Mouse (Mus musculus) adrenal gland, postnatal 4 days (tissue): ENCODE results near the gene Pgm1. TPM values are rescaled to one million over a fixed set of nuclear protein-coding genes. Genes with fewer than 3 reads are reported as not detected.

ENCODE experiments used
- DNase-seq, 2 experiments: peaks; one replicate each; pipeline ENCODE4 v3.0.0; 2021 to 2022; ENCODE audit warnings: low spot score in 2 of 2, mixed read lengths in 2 of 2
- long read RNA-seq, 2 experiments: library from polyadenylated mRNA; stranded (forward); transcript quantifications; one replicate each; pipeline ENCODE4 v2.0.0; 2021
- total RNA-seq, 2 experiments: library from RNA; stranded (reverse); gene quantifications; 2 replicates each; pipeline ENCODE4 v1.2.3; 2021

The Pgm1 gene
- 10 to 100 TPM; 86.5 to 99.5 TPM for total RNA-seq
- long read RNA-seq, experiment 1, transcript Pgm1-201 (11 exons, 2,371 nt), result major isoform, 86 of 107 reads
- long read RNA-seq, experiment 1, partial matches to known transcripts, result 15 of 107 reads
- long read RNA-seq, experiment 1, other reads (novel, unspliced or antisense), result 6 of 107 reads
- long read RNA-seq, experiment 2, transcript Pgm1-201 (11 exons, 2,371 nt), result major isoform, 176 of 217 reads
- long read RNA-seq, experiment 2, partial matches to known transcripts, result 24 of 217 reads
- long read RNA-seq, experiment 2, other reads (novel, unspliced or antisense), result 17 of 217 reads

DNA sequence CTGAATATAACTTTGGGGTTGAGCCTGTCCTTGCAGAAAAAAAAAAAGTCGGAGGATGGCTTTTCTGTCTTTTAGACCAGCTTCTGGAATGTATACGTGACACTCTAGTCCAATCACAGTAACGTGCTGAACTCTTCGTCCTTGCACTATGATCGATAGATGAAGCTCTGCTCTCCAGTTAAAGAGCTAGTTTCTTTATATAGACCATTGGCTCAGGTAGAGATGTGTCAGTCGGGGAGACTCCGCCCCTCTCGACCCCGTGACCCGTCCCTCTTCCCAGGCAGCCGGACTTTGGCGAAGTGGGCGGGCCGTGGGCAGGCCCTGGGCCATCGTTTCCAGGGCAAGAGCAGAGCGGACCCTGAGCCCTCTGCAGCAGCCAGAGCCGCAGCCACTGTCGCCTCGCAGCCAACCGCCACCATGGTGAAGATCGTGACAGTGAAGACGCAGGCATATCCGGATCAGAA lies at the start of gene Pgm1:
Gene Pgm1 (plus strand): TSS at position 266 of the 464 bp plus-strand sequence.
- peak in 1 of 2 experiments; percentile 73 for DNase-seq

DNA sequence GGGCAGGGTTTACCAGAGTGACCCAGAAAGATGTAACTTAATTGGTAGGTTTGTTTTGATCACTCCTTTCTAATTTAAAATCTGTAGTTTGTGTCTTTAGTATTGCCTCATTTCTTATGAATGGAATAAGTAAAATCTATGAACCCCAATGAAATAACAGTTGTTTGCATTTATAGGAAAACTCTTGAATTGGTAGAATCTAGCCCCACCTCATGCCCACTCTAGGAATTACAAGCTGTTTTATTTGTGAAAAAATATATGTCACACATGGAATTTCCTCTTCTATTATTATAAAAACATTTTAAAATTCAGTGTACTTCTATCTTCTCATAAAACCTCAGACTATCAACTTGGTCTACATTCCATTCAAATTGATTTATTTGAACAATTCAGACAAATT lies 47.3 kb upstream of the Pgm1 start:
- DNase-seq, result no peak

DNA sequence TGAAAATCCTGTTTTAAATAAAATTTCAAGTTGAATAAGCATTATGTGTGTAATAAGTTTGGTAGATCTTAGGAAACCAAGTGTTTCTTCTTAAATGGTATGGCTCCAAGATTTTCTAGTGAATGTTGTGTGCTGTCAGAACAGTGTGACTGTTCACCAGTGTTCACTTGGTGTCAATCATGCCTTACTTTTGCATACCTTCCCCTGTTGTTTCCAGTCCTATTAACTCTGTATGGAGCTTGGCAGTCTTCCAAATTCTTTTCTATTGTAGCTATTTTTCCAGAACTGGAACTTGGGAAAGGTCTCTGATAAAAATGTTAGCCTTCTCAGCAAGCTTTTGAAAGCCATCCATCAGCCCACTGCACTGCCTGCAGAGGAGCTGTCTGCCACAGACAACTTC lies 46.8 kb upstream of the Pgm1 start:
- no peak for DNase-seq

DNA sequence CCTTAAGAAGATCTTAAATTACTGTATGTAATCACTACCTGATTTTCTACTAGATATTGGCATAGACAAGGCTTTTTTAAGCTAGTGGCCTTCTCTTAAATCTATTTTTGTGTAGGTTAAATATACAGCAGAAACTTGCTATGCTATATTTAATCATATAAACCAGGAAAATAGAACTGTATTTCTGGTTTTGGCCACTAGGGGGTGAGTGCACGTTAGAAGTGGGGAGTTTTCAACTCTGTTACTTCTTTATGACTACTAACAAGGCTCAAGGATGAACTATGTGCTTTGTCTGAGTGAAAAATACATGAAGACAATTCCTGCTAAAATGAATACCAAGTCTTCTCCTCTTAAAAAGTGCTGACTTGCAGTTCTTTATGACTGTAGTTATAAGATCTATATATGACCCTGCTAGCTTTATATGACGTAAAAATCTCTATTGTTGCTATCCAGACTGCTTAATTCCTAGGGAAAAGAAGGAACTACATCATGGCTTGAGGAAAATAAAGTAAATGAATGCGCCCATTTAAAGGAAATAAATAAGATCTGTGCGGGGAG lies 15.2 kb upstream of the Pgm1 start:
- no peak for DNase-seq

DNA sequence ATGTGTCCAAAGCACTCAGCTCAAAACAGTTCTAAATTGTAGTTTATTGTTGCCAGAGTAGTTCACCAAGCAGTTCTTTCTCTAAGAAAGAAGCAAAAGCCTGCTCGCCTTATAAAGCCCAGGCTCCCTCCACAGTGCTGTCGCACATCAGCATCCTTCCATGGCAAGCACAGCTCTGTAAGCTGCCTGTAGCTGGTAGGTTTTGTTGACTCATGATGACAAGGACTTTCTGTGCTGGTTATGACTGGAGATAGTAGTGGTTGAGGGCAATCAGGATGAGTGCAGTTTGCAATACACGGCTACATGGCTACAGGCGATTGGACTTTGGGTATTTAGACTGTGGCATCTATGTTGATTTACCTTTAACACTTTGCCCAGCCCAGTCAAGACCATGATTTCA lies 2.8 kb upstream of the Pgm1 start:
- no peak for DNase-seq

DNA sequence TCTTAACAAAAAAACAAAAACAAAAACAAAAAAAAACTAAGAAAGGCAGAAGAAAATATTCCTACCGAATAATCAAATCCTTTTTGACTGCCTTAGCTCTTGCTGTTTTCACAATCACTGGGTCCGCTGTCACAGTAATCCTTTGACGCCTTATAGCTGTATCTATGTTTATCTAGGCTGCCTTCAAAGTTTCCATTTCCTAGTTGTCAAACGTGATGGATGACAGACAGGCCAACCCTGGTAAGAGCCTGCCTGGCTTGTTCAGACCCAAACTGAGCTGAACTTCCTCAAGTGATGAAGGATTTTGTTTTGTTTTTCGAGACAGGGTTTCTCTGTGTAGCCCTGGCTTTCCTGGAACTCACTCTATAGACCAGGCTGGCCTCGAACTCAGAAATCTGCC lies 693 bp upstream of the Pgm1 start:
- no peak for DNase-seq

DNA sequence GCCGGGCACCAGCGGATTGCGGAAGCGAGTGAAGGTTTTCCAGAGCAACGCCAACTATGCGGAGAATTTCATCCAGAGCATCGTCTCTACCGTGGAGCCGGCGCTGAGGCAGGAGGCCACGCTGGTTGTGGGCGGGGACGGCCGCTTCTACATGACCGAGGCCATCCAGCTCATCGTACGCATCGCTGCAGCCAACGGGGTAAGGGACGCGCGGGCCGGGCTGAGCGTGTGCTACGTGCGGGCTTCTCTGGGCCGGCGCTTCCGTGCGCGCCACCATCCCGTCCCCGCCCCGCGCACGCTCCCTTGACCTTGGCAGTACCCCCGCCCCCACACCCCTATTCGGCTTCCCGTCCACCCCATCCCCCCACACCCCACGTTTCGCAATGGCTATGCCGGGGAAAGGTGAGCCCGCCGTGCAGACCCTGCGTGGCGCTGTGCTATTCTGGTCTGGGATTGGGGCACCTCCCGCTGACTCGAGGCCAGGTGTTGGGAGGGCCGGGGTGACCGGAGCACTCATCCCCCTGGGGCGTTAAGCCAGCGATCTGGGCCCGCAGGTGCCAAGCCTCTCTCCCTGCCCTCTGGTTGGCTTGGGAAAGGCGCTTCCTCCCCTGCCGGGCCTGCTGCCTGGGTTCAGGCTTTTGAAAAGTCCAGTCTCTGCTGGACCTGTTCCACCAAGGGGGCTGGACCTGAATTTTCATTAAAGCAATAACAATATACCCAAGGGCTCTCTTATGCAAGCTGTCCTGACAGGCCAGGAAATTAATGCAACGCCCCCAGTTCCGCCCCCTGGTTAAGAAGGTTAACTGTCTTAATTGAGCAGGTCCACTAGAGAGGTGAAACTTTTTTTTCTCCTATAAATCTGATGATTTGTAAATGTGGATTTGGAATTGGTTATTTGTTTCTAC lies 651 bp downstream of the Pgm1 start, which contains the start of gene Itgb3bp:
Gene Itgb3bp (minus strand): TSS at position 201 of the 905 bp plus-strand sequence.
- DNase-seq, result peak; percentile 43 to 66

DNA sequence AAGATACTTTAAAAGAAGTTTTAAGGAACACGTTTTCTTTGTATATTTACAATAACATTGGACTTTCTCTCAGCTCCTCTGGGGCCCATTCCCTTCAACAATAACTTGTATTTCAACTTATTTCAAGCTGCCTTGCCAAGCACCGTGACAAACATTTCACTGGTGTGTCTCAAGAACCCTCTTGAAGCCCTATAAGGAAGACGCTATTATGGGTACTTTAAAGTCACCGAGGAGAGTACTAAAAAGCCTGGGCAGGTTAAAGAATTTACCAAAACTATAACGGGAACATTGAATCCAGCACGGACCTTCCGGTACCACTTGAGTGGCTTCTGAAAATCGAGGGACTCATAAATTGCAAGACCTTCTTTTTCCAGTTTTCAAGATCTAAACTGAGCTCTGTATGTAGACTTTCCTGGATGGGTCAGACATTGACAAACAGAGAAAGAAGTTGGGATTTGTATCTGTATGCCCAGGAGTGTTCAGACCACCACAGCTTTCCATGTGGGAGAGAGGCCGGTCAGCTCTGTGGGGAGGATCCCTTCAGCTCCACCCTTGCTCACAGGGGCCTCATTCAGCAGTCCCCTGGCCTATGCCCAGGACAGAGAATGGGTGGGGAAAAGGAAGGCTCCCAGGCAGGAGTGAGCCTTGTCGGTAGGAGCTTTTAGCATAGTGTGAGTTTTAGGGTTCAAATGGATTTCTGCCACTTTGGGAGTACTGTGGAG lies 1.5 kb downstream of the Pgm1 start:
- DNase-seq, result no peak

DNA sequence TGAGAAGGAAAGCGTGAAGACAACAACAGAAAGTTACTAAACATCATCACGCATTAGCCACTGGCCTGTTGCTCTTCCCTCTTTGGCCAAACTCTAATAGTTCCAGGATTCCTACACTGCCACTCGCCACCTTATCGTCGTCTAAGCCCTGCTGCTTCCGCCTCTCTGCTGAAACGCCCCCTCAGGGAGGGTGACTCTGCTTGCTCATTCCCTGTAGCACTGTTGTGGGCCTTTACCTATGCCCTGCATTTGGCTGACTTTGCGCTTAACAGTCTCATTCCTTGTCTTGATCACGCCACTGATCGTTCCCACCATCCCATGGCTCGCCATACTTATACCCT lies 2.0 kb downstream of the Pgm1 start:
- DNase-seq, result no peak

DNA sequence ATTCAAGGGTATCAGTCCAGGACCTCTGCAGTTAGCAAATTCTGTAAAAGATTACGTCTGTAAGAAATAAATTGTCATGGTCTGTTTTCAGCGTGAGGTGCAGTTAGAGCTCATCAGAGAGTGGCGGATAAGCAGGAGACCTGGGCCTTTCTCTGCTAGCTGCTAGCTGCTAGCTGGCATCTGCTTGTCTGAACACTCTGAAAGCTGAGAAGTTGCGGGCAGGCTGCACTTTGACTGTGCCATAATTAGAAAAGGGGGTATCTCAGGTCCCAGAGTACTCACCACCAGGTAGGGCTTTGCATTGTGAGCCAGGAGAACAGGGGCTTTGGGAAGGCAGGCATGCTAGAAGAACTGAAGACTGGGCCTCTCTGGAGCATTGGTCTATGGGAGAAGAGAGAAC lies 2.6 kb downstream of the Pgm1 start:
- no peak for DNase-seq

DNA sequence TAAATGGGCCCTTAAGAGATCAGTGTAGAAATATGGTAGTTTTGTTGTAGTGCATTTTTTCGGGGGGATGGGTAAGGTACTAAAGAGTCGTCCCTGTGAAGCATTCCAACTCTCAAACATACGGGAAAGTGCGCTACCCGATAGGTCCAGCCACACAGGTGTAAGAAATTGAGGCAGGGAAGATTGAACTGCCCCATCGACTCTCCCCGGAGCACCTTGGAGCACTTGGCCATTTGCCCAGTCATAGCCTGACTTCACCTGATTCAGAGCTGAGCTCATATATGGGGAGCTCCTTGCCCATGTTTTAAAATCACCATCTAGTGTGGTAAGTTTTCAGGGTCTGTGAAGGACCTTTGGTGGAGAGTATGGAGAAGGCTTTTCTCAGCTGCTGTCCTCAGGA lies 5.6 kb downstream of the Pgm1 start:
- no peak for DNase-seq

DNA sequence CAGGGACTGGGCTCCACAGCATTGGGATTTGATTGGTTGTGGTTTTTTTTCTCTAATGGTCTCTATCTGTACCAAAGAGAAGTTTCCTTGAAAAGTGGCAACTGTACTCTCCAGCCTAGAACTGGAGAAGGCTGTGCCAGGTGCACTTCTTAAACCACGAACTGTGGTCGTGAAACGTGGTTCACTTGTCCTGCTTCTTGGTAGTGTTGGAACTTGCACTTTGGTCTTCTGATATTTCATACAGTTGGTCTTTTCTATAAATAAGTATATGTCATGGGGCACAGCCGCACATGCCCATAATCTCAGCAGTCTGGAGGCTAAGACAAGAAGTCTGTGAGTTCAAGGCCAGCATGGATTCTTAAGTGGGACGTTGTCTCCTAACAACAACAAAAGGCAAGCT lies 7.1 kb downstream of the Pgm1 start:
- no peak for DNase-seq

DNA sequence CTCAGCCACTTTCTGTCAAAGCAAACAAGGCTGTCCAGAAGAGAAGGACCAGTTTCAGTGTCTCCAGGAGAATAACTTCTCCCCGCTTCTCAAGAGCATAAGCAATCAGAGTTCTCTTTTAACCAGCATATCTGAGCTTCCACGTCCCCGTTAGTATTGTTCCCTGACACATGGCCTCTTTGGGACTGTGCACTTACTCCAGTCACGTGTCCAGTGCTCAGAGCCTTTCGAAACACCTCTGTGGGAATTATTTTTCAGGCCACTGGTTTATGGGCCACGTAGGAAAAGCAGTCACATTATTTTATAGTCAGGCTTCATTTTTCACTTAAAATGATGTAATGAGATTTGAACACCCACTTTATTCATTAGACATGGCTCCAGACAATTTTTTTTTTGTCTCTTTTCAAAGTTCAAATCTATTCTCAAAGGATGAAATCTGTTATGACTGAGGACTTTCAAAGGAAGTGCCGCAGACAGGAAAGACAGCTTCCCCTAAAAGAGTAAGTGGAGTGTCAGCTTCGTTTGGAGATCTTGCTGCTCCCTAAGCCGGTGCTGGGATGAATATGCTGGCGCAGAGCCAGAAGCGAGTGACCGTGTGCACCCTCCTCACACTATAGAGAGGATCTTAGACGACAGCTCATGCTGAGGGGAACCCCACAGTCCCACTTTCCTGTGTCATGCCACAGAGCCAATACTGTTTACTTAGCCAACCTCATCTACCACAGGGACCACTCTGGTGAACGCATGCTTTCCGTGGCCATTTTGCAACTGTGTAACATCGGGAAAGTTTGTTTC lies 10.7 kb downstream of the Pgm1 start:
- no peak for DNase-seq

DNA sequence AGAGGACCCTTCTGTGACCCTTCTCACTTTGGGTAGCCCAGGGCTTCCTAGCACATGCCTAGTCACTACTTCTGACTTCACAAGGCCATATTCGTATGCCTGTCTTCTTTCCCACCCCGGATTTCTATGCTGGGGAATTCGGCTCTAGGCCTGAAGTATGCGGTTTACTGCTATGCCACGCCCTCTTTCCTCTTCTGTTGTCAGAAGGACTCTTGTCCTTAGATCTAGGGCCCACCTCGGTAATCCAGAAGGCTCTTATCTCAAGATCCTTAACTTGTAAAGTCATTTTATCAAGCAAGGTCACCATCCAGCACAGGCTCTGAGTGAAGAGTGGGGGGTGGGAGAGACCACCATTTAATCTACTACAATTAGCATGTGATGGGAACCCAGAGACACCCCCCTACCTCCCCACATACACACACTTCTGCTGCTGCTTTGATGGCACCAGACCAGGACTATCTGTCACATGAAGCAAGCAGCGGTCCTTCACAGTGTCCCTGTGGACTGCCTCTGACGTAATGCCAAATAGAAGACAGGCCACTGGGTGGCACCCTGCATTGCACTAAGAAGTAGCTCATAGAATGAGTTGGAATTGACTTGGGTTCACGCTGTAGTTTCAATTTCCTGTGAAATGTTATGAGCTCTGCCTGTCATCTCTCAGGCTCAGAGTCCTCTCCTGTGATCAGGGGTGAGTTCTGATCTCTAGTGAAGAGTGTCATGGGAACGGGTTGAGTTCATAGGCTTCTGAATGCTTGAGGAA lies 12.6 kb downstream of the Pgm1 start:
- peak in 1 of 2 experiments; percentile 26 for DNase-seq

DNA sequence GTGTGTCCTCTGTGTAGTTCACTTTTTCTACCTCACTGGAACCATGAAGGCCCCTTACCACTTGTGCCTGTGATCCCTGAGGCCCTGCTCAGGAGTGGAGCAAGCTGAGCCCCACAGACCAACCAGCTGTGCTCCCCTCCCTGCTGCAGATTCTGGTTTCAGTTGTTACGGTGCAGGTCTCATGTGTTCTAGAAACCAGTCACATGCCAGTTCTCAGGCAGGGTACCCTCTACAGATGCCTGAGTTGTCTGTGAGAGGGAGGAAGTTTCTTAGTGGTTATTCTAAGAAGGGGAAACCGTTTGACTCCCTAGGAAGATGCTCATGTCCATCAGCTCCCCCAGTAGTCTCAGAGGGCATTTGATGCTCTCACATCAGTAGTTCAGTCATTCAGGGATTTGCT lies 15.4 kb downstream of the Pgm1 start:
- DNase-seq, result no peak

DNA sequence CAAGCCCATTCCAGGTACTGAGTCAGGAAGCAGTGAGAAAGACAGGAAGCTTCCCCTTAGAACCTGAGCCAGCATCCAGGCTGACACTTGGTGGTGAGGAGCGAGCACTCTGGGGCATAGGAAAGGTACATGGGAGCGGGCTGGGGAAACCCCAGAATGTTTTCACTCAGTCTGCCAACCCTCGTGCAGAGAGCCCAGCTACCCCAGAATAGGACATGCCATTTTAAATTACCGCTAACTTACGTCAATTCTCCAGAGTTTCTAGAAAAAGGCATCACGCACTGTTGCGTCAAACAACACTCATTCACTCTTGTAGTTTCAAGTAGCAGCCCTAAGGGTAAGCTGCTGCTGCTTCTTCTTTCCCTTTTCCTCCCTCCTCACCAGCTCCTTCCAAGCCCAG lies 15.8 kb downstream of the Pgm1 start:
- DNase-seq, result no peak

DNA sequence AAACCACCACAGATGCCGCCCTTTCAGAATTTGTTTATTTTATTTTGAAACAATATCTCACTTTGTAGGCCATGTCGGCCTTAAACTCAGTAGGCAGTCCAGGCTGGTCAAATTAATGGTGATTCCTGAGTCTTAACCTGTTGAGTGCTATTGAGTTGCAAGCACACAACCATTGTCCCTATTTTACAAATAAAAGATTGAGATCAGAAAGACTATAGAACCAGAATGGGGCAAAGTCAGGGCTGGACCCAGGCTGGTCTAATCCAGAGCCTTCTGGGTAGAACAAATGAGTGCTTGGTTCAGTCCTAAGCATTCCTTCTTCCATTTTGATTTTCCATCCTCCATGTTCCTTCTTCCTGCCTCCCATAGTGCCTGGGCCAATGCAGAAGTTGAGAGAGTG lies 17.3 kb downstream of the Pgm1 start:
- DNase-seq, result no peak

DNA sequence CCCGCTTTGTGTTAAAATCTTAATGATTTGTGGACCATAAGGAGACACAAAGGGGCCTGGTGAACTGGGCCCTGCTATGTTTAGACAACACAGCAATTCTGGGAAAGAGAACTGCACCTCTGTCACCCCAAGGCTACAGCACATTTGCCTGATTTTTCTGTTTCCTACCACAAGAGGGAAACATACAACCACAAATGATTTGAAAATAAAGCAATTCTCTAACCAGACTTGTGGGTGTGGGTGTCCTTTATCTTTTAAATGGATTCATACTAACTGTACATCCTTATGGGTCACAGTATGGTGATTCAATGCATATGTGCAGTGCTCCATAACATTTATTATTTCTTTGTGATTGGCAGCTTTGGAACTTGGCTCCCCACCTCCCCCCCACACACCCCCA lies 18.0 kb downstream of the Pgm1 start:
- DNase-seq, result no peak

DNA sequence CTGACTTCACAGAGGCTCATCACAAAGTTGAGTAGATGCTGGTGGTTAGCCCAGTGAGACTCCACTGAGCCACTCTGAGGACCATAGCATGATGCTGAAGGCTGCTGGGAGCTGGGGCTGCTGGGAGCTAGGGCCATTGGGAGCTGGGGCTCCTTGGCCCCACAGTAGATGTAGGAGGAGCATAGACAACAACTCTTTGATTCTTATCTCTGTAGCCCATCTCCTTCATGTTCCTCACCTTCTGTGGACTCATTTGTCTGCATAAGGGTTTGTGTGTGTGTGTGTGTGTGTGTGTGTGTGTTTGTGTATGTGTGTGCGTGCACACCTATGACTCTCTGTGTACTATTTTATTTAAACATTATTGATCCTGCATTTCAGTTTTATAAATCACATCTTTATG lies 18.7 kb downstream of the Pgm1 start:
- DNase-seq, result no peak

DNA sequence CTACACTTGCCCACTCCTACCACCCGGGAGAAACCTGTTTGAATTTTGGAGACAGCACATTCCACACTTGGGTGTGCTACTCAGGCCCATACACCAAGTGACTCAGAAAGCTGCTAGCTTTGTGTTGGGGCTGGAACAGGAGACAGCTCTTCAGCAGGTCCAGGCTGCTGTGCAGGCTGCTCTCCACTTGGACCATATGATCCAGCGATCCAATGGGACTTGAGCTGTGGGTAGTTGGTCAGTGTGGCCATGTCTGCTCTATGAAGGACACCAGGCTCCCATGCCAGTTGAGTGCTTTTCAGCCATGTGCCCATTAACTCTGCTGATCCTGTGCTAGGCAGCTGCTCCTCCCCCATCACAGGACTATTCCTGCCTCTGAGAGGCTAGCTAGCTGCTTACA lies 24.7 kb downstream of the Pgm1 start:
- no peak for DNase-seq
